Mouse (Mus musculus): Measurements from ENCODE around the gene Eif2b4. TPM values are rescaled to one million over a fixed set of nuclear protein-coding genes. Genes with fewer than 3 reads are reported as not detected.

Eif2b4 gene
- polyA plus RNA-seq, 1 experiment from 2014 or later = 88.5 TPM

GRCm38 (mm10) chr5:31138968-31139425 lies 54.2 kb downstream of the Eif2b4 start:
- H3K4me2 ChIP-seq (ENCODE audit: low read length) = no peak overlapping the region

GRCm38 (mm10) chr5:31138241-31138967 lies 54.8 kb downstream of the Eif2b4 start, which contains the start of gene Ucn:
Ucn (minus strand) TSS chr5:31138829.
- Histone ChIP-seq H3K4me3 (ENCODE audit: low read length) (peak within 1 kb of the TSS; percentile 35), H3K27ac (ENCODE audit: low read depth, low read length) (no peak within 1 kb of the TSS), H3K9ac (ENCODE audit: low read depth, low read length) (0 out of 2 replicates have a peak within 1 kb of the TSS, but pooled peaks have one; percentile 36), H3K27me3 (replicated peaks; ENCODE audit: control insufficient read depth, insufficient read depth, low read length) (peaks cover 51% of the 10 kb centered on the region), H3K9me3 (ENCODE audit: control insufficient read depth, low read length) (no peaks in the 10 kb centered on the region), H3K4me2 (ENCODE audit: low read length) (peak within 1 kb of the TSS; percentile 58), H3K36me3 (ENCODE audit: control insufficient read depth, insufficient read depth, low read length) (peaks cover 1% of the 10 kb centered on the region; the same call in 1 of the 2 replicates), H3K4me1 (ENCODE audit: control insufficient read depth, insufficient read depth, low read depth, low read length) (peaks cover 16% of the 10 kb centered on the region)
- 1% methylated on average over 52 of the region's 52 CpGs for WGBS
- ATAC-seq = 0 out of 2 replicates have a peak, but pooled peaks have one; percentile 20

More at GRCm38 (mm10) chr5:31138968-31139425, 54.2 kb downstream of the Eif2b4 start:
- ATAC-seq = no peak
- Histone ChIP-seq H3K27ac (ENCODE audit: low read depth, low read length) (no peak overlapping the region), H3K9ac (ENCODE audit: low read depth, low read length) (no peak overlapping the region), H3K4me3 (ENCODE audit: low read length) (no peak overlapping the region), H3K36me3 (ENCODE audit: control insufficient read depth, insufficient read depth, low read length) (peaks cover 4% of the 10 kb centered on the region), H3K9me3 (ENCODE audit: control insufficient read depth, low read length) (no peaks in the 10 kb centered on the region), H3K4me1 (ENCODE audit: control insufficient read depth, insufficient read depth, low read depth, low read length) (peaks cover 16% of the 10 kb centered on the region), H3K27me3 (replicated peaks; ENCODE audit: control insufficient read depth, insufficient read depth, low read length) (peaks cover 51% of the 10 kb centered on the region)
- WGBS = 17% methylated on average over 9 of the region's 9 CpGs

GRCm38 (mm10) chr5:31137658-31138057 lies 55.6 kb downstream of the Eif2b4 start:
- Histone ChIP-seq H3K4me3 (ENCODE audit: low read length) (peak overlapping the region; percentile 35), H3K27ac (ENCODE audit: low read depth, low read length) (no peak overlapping the region), H3K9me3 (ENCODE audit: control insufficient read depth, low read length) (no peaks in the 10 kb centered on the region), H3K36me3 (ENCODE audit: control insufficient read depth, insufficient read depth, low read length) (no peaks in the 10 kb centered on the region), H3K4me2 (ENCODE audit: low read length) (peak overlapping the region; percentile 58), H3K27me3 (replicated peaks; ENCODE audit: control insufficient read depth, insufficient read depth, low read length) (peaks cover 51% of the 10 kb centered on the region), H3K9ac (ENCODE audit: low read depth, low read length) (no peak overlapping the region), H3K4me1 (ENCODE audit: control insufficient read depth, insufficient read depth, low read depth, low read length) (peaks cover 16% of the 10 kb centered on the region)
- 1% methylated on average over 13 of the region's 13 CpGs for WGBS
- no peak for ATAC-seq

Other genes with a start within 250 kb of the Eif2b4 start
- gene Cgref1, start 247.8 kb downstream of the Eif2b4 start, polyA plus RNA-seq (2015; fragmentation: Nextera tagmentation; extraction: Ambion mirVana) = 77.3 and 89.1 TPM in 2 replicates
- 115 and 123 TPM in 2 replicates for gene Preb, start 233.1 kb downstream of the Eif2b4 start, polyA plus RNA-seq (2015; fragmentation: Nextera tagmentation; extraction: Ambion mirVana)
- gene Tcf23, start 224.8 kb downstream of the Eif2b4 start, polyA plus RNA-seq (2015; fragmentation: Nextera tagmentation; extraction: Ambion mirVana) = not detected in 2 replicates
- gene Atraid, start 145.1 kb downstream of the Eif2b4 start, polyA plus RNA-seq (2015; fragmentation: Nextera tagmentation; extraction: Ambion mirVana) = 174 and 195 TPM in 2 replicates
- 30.1 and 31.6 TPM in 2 replicates for gene Slc5a6, start 144.5 kb downstream of the Eif2b4 start, polyA plus RNA-seq (2015; fragmentation: Nextera tagmentation; extraction: Ambion mirVana)
- 11.6 and 16.8 TPM in 2 replicates for gene Cad, start 138.7 kb downstream of the Eif2b4 start, polyA plus RNA-seq (2015; fragmentation: Nextera tagmentation; extraction: Ambion mirVana)
- gene Dnajc5g, start 87.1 kb downstream of the Eif2b4 start, polyA plus RNA-seq (2015; fragmentation: Nextera tagmentation; extraction: Ambion mirVana) = not detected in 2 replicates
- gene Slc30a3, start 85.2 kb downstream of the Eif2b4 start, polyA plus RNA-seq (2015; fragmentation: Nextera tagmentation; extraction: Ambion mirVana) = 44.3 and 52.7 TPM in 2 replicates
- gene Trim54, start 76.7 kb downstream of the Eif2b4 start, polyA plus RNA-seq (2015; fragmentation: Nextera tagmentation; extraction: Ambion mirVana) = 1.00 TPM in 1 of 2 replicates, not detected in the other
- not detected in 2 replicates for gene Ucn, start 54.6 kb downstream of the Eif2b4 start, polyA plus RNA-seq (2015; fragmentation: Nextera tagmentation; extraction: Ambion mirVana)
- gene Mpv17, start 39.2 kb downstream of the Eif2b4 start, polyA plus RNA-seq (2015; fragmentation: Nextera tagmentation; extraction: Ambion mirVana) = 56.1 and 61.1 TPM in 2 replicates
- 2.1 and 2.2 TPM in 2 replicates for gene Gm29609, start 13.5 kb downstream of the Eif2b4 start, polyA plus RNA-seq (2015; fragmentation: Nextera tagmentation; extraction: Ambion mirVana)
- gene Gtf3c2, start 13.3 kb downstream of the Eif2b4 start, polyA plus RNA-seq (2015; fragmentation: Nextera tagmentation; extraction: Ambion mirVana) = 51.6 and 63.2 TPM in 2 replicates
- 120 and 124 TPM in 2 replicates for gene Snx17, start 203 bp downstream of the Eif2b4 start, polyA plus RNA-seq (2015; fragmentation: Nextera tagmentation; extraction: Ambion mirVana)
- 12.3 and 14.0 TPM in 2 replicates for gene Zfp513, start 8.9 kb upstream of the Eif2b4 start, polyA plus RNA-seq (2015; fragmentation: Nextera tagmentation; extraction: Ambion mirVana)
- 172 and 185 TPM in 2 replicates for gene Ppm1g, start 27.3 kb upstream of the Eif2b4 start, polyA plus RNA-seq (2015; fragmentation: Nextera tagmentation; extraction: Ambion mirVana)
- 167 and 174 TPM in 2 replicates for gene Nrbp1, start 47.4 kb upstream of the Eif2b4 start, polyA plus RNA-seq (2015; fragmentation: Nextera tagmentation; extraction: Ambion mirVana)
- gene Gm9970, start 47.8 kb upstream of the Eif2b4 start, polyA plus RNA-seq (2015; fragmentation: Nextera tagmentation; extraction: Ambion mirVana) = 0.41 TPM in 1 of 2 replicates, not detected in the other
- 3.1 and 3.2 TPM in 2 replicates for gene Krtcap3, start 58.3 kb upstream of the Eif2b4 start, polyA plus RNA-seq (2015; fragmentation: Nextera tagmentation; extraction: Ambion mirVana)
- 31.5 and 38.2 TPM in 2 replicates for gene Ift172, start 97.7 kb upstream of the Eif2b4 start, polyA plus RNA-seq (2015; fragmentation: Nextera tagmentation; extraction: Ambion mirVana)
- gene Fndc4, start 102.7 kb upstream of the Eif2b4 start, polyA plus RNA-seq (2015; fragmentation: Nextera tagmentation; extraction: Ambion mirVana) = 102 and 105 TPM in 2 replicates
- gene Gckr, start 104.0 kb upstream of the Eif2b4 start, polyA plus RNA-seq (2015; fragmentation: Nextera tagmentation; extraction: Ambion mirVana) = 0.25 and 0.26 TPM in 2 replicates

Data from hindbrain, embryonic 16.5 days (tissue).